Mouse (Mus musculus) MEL (cell line): ENCODE data around the gene Snrnp35. TPM values are rescaled to one million over a fixed set of nuclear protein-coding genes. Genes with fewer than 3 reads are reported as not detected.

Experiments
- DNase-seq: peaks from one replicate; pipeline ENCODE4 v3.0.0; 2011; ENCODE audit warnings: low read depth, low spot score
- H3K27ac ChIP-seq: 2 replicates; pipeline ENCODE4 v1.5.1; 2012; ENCODE audit warnings: low read depth, mild to moderate bottlenecking, control low read depth, low read length, moderate library complexity; ENCODE audit not compliant: control insufficient read depth
- H3K27me3 ChIP-seq, 2 experiments: fragments of 150-350 bp in 1 of 2; sonication (generic) in 1 of 2; 2 replicates each; pipeline ENCODE4 v1.6.1; 2012; ENCODE audit warnings: low read length in 2 of 2, mild to moderate bottlenecking in 2 of 2, improper control_type of control experiment in 1 of 2, moderate library complexity in 1 of 2; ENCODE audit not compliant: insufficient read depth in 2 of 2, control insufficient read depth in 1 of 2
- H3K36me3 ChIP-seq, 2 experiments: 2 replicates each; pipeline ENCODE4 v1.6.1; 2012 to 2014; ENCODE audit warnings: low read length in 2 of 2, improper control_type of control experiment in 1 of 2, inconsistent platforms in 1 of 2, mild to moderate bottlenecking in 1 of 2; ENCODE audit not compliant: insufficient read depth in 2 of 2, control insufficient read depth in 1 of 2
- H3K4me1 ChIP-seq, 2 experiments: fragments of 150-350 bp in 1 of 2; sonication (generic) in 1 of 2; 2 replicates each; pipeline ENCODE4 v1.6.1; 2012; ENCODE audit warnings: low read length in 2 of 2, improper control_type of control experiment in 1 of 2, mild to moderate bottlenecking in 1 of 2; ENCODE audit not compliant: insufficient read depth in 2 of 2, control insufficient read depth in 1 of 2
- H3K4me3 ChIP-seq, 2 experiments: fragments of 150-350 bp in 1 of 2; sonication (generic) in 1 of 2; 2 replicates each; pipeline ENCODE4 v1.5.1; 2012; ENCODE audit warnings: low read depth in 2 of 2, low read length in 2 of 2, mild to moderate bottlenecking in 2 of 2, moderate library complexity in 2 of 2, control low read depth in 1 of 2, improper control_type of control experiment in 1 of 2; ENCODE audit not compliant: control insufficient read depth in 1 of 2, insufficient read depth in 1 of 2
- H3K79me2 ChIP-seq: 2 replicates; pipeline ENCODE4 v1.6.1; 2012; ENCODE audit warnings: mild to moderate bottlenecking, low read length, moderate library complexity; ENCODE audit not compliant: control insufficient read depth, poor library complexity, insufficient read depth
- H3K9ac ChIP-seq: 2 replicates; pipeline ENCODE4 v1.6.1; 2012; ENCODE audit warnings: low read depth, mild to moderate bottlenecking, control low read depth, low read length, moderate library complexity; ENCODE audit not compliant: control insufficient read depth, poor library complexity, severe bottlenecking
- H3K9me3 ChIP-seq: fragments of 150-350 bp; sonication (generic); replicated peaks from 2 replicates; pipeline ENCODE4 v1.6.1; 2012; ENCODE audit warnings: mild to moderate bottlenecking, low read length, improper control_type of control experiment, moderate library complexity; ENCODE audit not compliant: insufficient read depth
- CHD2 ChIP-seq: IDR thresholded peaks from 2 replicates; pipeline ENCODE4 v1.6.1; 2011; ENCODE audit warnings: low read length, improper control_type of control experiment
- E2F4 ChIP-seq: IDR thresholded peaks from 2 replicates; pipeline ENCODE4 v1.6.1; 2011; ENCODE audit warnings: low read depth, low read length, improper control_type of control experiment, borderline replicate concordance
- ELF1 ChIP-seq: IDR thresholded peaks from 2 replicates; pipeline ENCODE4 v1.6.1; 2014; ENCODE audit warnings: low read depth, mild to moderate bottlenecking, inconsistent platforms, low read length, improper control_type of control experiment, moderate library complexity
- EP300 ChIP-seq, 2 experiments: IDR thresholded peaks; 2 replicates each; pipeline ENCODE4 v1.6.1; 2011; ENCODE audit warnings: improper control_type of control experiment in 2 of 2, low read length in 2 of 2, low read depth in 1 of 2, mild to moderate bottlenecking in 1 of 2
- ETS1 ChIP-seq: IDR thresholded peaks from 2 replicates; pipeline ENCODE4 v1.6.1; 2012; ENCODE audit warnings: low read depth, mild to moderate bottlenecking, inconsistent platforms, low read length, improper control_type of control experiment, moderate library complexity
- GATA1 ChIP-seq: IDR thresholded peaks from 2 replicates; pipeline ENCODE4 v1.6.1; 2011; ENCODE audit warnings: low read depth, low read length, improper control_type of control experiment
- HCFC1 ChIP-seq: IDR thresholded peaks from 2 replicates; pipeline ENCODE4 v1.6.1; 2012; ENCODE audit warnings: low read depth, mild to moderate bottlenecking, inconsistent platforms, low read length, improper control_type of control experiment, moderate library complexity
- JUND ChIP-seq: IDR thresholded peaks from 2 replicates; pipeline ENCODE4 v1.6.1; 2011; ENCODE audit warnings: low read depth, mild to moderate bottlenecking, improper control_type of control experiment, low read length
- MAZ ChIP-seq: IDR thresholded peaks from 2 replicates; pipeline ENCODE4 v1.6.1; 2012; ENCODE audit warnings: low read depth, mild to moderate bottlenecking, inconsistent platforms, low read length, improper control_type of control experiment
- MEF2A ChIP-seq: IDR thresholded peaks from 2 replicates; pipeline ENCODE4 v1.6.1; 2014; ENCODE audit warnings: low read depth, mild to moderate bottlenecking, inconsistent platforms, low read length, improper control_type of control experiment; ENCODE audit not compliant: poor library complexity, insufficient replicate concordance, severe bottlenecking; ENCODE audit errors: extremely low read depth
- MXI1 ChIP-seq: IDR thresholded peaks from 2 replicates; pipeline ENCODE4 v1.6.1; 2011; ENCODE audit warnings: mild to moderate bottlenecking, low read depth, low read length, improper control_type of control experiment
- MYB ChIP-seq: IDR thresholded peaks from 2 replicates; pipeline ENCODE4 v1.6.1; 2011; ENCODE audit warnings: mild to moderate bottlenecking, low read depth, low read length, improper control_type of control experiment
- MYC ChIP-seq: IDR thresholded peaks from 2 replicates; pipeline ENCODE4 v1.6.1; 2011; ENCODE audit warnings: low read depth, mild to moderate bottlenecking, low read length, improper control_type of control experiment, moderate library complexity
- NELFE ChIP-seq: IDR thresholded peaks from 2 replicates; pipeline ENCODE4 v1.6.1; 2011; ENCODE audit warnings: low read depth, low read length, improper control_type of control experiment
- POLR2A ChIP-seq, 2 experiments: IDR thresholded peaks; 2 replicates each; pipeline ENCODE4 v1.6.1; 2011 to 2012; ENCODE audit warnings: low read length in 2 of 2, mild to moderate bottlenecking in 2 of 2, control low read depth in 1 of 2, improper control_type of control experiment in 1 of 2, low read depth in 1 of 2, moderate library complexity in 1 of 2; ENCODE audit not compliant: control insufficient read depth in 1 of 2, insufficient read depth in 1 of 2, poor library complexity in 1 of 2
- POLR2AphosphoS2 ChIP-seq: IDR thresholded peaks from 2 replicates; pipeline ENCODE4 v1.6.1; 2011; ENCODE audit warnings: low read length, improper control_type of control experiment
- RCOR1 ChIP-seq: IDR thresholded peaks from 2 replicates; pipeline ENCODE4 v1.6.1; 2012; ENCODE audit warnings: low read depth, mild to moderate bottlenecking, inconsistent platforms, low read length, improper control_type of control experiment
- SIN3A ChIP-seq: IDR thresholded peaks from 2 replicates; pipeline ENCODE4 v1.6.1; 2012; ENCODE audit warnings: low read length, improper control_type of control experiment, inconsistent platforms
- SMC3 ChIP-seq: IDR thresholded peaks from 2 replicates; pipeline ENCODE4 v1.6.1; 2011; ENCODE audit warnings: low read depth, low read length, improper control_type of control experiment
- TBP ChIP-seq: IDR thresholded peaks from 2 replicates; pipeline ENCODE4 v1.8.0; 2011; ENCODE audit warnings: low read depth, low read length, improper control_type of control experiment
- TCF12 ChIP-seq: IDR thresholded peaks from 2 replicates; pipeline ENCODE4 v1.6.1; 2014; ENCODE audit warnings: low read depth, mild to moderate bottlenecking, inconsistent platforms, low read length, improper control_type of control experiment, moderate library complexity
- UBTF ChIP-seq: IDR thresholded peaks from 2 replicates; pipeline ENCODE4 v1.6.1; 2012; ENCODE audit warnings: low read depth, mild to moderate bottlenecking, inconsistent platforms, low read length, improper control_type of control experiment, moderate library complexity, borderline replicate concordance; ENCODE audit not compliant: insufficient read depth
- USF1 ChIP-seq: IDR thresholded peaks from 2 replicates; pipeline ENCODE4 v1.6.1; 2014; ENCODE audit warnings: low read depth, mild to moderate bottlenecking, inconsistent platforms, low read length, improper control_type of control experiment, moderate library complexity
- ZC3H11A ChIP-seq: IDR thresholded peaks from 2 replicates; pipeline ENCODE4 v1.6.1; 2012; ENCODE audit warnings: low read depth, mild to moderate bottlenecking, inconsistent platforms, low read length, improper control_type of control experiment
- ZMIZ1 ChIP-seq: IDR thresholded peaks from 2 replicates; pipeline ENCODE4 v1.6.1; 2012; ENCODE audit warnings: low read depth, mild to moderate bottlenecking, inconsistent platforms, low read length, improper control_type of control experiment, moderate library complexity
- ZNF384 ChIP-seq: IDR thresholded peaks from 2 replicates; pipeline ENCODE4 v1.6.1; 2012; ENCODE audit warnings: low read depth, mild to moderate bottlenecking, inconsistent platforms, low read length, improper control_type of control experiment
- polyA plus RNA-seq, 2 experiments: library from polyadenylated mRNA; stranded (reverse) in 1 of 2; unstranded in 1 of 2; fragments of >175 nt in 1 of 2; fragments of >200 nt in 1 of 2; gene quantifications; 2 replicates each; pipeline versions ENCODE4 v1.2.1 to v1.2.4; 2012; ENCODE audit warnings: low replicate concordance in 2 of 2, low read depth in 1 of 2; ENCODE audit not compliant: insufficient read length in 2 of 2, insufficient read depth in 1 of 2, missing spikeins in 1 of 2
- total RNA-seq: library from RNA; depleted of rRNA; stranded (reverse); fragments of 300-350 nt; gene quantifications from 2 replicates; pipeline ENCODE4 v1.2.3, GENCODE M21; 2012

Snrnp35 gene
- total and polyA plus RNA-seq, 3 experiments, result 11.7 to 18.3 TPM; not detected in 1

GRCm38 (mm10) chr5:124439447-124440093 is 43.4 kb upstream of the Snrnp35 start, which contains the start of gene Kmt5a:
Gene Kmt5a (plus strand): TSS chr5:124439930.
- Histone ChIP-seq H3K9me3 (no peaks in the 10 kb centered on the region), H3K36me3 (peaks cover 0 to 25% of the 10 kb centered on the region in 2 experiments; a peak in 2 of 4 replicates), H3K27me3 (no peaks in the 10 kb centered on the region), H3K9ac (peak within 1 kb of the TSS; percentile 78), H3K4me1 (peaks cover 4 to 21% of the 10 kb centered on the region in 2 experiments), H3K79me2 (peaks cover 11% of the 10 kb centered on the region), H3K4me3 (peak within 1 kb of the TSS; percentile 67 to 76), H3K27ac (peak within 1 kb of the TSS; percentile 71)
- TF ChIP-seq MYC (0 out of 2 replicates have a peak, but pooled peaks have one; percentile 62), ZNF384 (peak; percentile 90), ETS1 (no peak), MYB (peak; percentile 58), MXI1 (peak; percentile 51; the same call in 1 of the 2 replicates), EP300 (IDR thresholded peaks at IDR 0.05; ENCODE audit: low read depth in 1 of 2, low read length in 2 of 2) (0 out of 4 replicates have a peak, but pooled peaks of 1 of the 2 experiments have one; percentile 21), POLR2A (IDR thresholded peaks at IDR 0.05; ENCODE audit: control insufficient read depth in 1 of 2, insufficient read depth in 1 of 2, low read depth in 1 of 2, low read length in 2 of 2, poor library complexity in 1 of 2) (peak; percentile 31 to 81; a peak in 2 of 4 replicates), SIN3A (peak; percentile 67; the same call in 1 of the 2 replicates), E2F4 (peak; percentile 94), JUND (no peak), MEF2A (no peak), MAZ (no peak; the same call in 1 of the 2 replicates), SMC3 (no peak), USF1 (no peak), HCFC1 (peak; percentile 72), TBP (peak; percentile 87), ELF1 (peak; percentile 77), UBTF (peak; percentile 55; the same call in 1 of the 2 replicates), ZMIZ1 (0 out of 2 replicates have a peak, but pooled peaks have one; percentile 25), GATA1 (no peak), CHD2 (peak; percentile 30; the same call in 1 of the 2 replicates), TCF12 (0 out of 2 replicates have a peak, but pooled peaks have one; percentile 22), NELFE (peak; percentile 66), RCOR1 (no peak), ZC3H11A (no peak), POLR2AphosphoS2 (peak; percentile 69)
- DNase-seq, result peak; percentile 99
